Mouse (Mus musculus) cortical plate, adult 2 months (tissue): ENCODE data around the gene Ecm2.

Experiments used
- CTCF ChIP-seq: fragments of 200-500 bp; IDR thresholded peaks from 2 replicates; pipeline ENCODE4 v1.5.1; 2011; ENCODE audit warnings: mild to moderate bottlenecking, control low read depth, low read length; ENCODE audit not compliant: insufficient read depth; ENCODE audit errors: extremely low read depth
- POLR2A ChIP-seq: fragments of 200-500 bp; IDR thresholded peaks from 2 replicates; pipeline ENCODE4 v1.6.1; 2011; ENCODE audit warnings: mild to moderate bottlenecking, low read length, control low read depth; ENCODE audit not compliant: insufficient read depth; ENCODE audit errors: extremely low read depth

DNA sequence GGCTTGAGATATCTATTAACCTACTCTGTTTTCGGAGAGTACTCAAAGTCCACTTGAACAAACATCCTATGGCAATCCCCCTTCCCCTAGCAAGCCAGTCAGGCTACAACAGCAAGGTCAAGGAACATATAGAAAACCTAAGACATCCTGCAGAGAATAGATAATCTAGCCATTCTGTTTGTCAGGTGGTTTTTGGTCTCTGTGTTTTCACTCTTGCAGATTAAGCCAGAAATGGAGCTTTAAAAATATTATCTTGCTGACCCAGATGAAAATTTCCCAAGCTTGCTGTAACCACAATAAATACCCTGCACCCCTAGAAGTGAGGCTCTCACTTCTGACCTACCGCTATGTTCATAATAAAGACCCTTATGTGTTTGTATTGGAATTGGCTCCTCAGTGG, 66.8 kb downstream of the Ecm2 start:
- TF ChIP-seq CTCF: no peak
- TF ChIP-seq POLR2A: no peak
